Mouse (Mus musculus): ENCODE measurements around the gene Ypel4. TPM values are rescaled to one million over a fixed set of nuclear protein-coding genes. Genes with fewer than 3 reads are reported as not detected.

Ypel4 gene
- 10 to 100 TPM; 60.0 to 67.5 TPM for total RNA-seq (2021)

DNA sequence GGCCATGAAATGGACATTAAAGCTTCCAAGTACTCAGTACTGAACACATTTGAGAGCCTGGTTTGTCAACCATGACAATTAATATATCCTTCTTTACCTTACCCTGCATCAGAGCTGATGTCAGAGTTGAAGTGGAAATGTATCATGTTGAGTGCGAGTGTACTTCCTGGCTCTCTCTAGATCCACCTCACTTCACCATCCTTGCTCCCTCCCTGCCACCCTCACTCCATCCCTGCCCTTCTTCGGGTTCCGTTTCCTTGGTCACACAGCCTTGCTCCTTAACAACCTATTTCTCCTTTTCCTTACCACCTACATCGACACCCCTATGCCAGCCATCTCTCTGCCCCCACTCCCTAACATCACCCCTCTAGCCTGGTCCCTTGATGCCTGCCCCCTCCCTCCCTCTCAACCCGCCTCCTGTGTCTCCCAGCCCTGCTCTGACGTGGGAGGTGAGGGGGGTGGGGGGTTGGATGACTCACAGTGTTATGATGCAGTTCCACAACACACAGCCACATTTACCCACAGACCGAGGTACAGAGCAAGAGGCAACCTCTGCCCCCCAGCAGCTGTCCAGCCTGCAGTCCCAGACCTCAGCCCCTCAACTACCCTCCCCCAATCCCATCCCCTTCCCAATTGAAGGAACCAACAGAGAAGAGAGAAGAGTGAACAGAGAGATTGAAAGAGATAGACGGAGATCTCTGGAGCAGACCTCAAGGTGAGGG lies at the start of gene Ypel4:
Gene Ypel4 (plus strand): TSS at position 480 of the 722 bp plus-strand sequence.
- peak; percentile 48 to 59 for DNase-seq (ENCODE audit: extremely low spot score in 1 of 2, low spot score in 1 of 2)

GRCm38 (mm10) chr2:84688080-84688844 lies 45.6 kb upstream of the Ypel4 start:
- no peak for DNase-seq (ENCODE audit: extremely low spot score in 1 of 2, low spot score in 1 of 2)

- no peak for DNase-seq (ENCODE audit: extremely low spot score in 1 of 2, low spot score in 1 of 2)
These were observed 43.8 kb upstream of the Ypel4 start for GRCm38 (mm10) chr2:84690050-84690449.

DNA sequence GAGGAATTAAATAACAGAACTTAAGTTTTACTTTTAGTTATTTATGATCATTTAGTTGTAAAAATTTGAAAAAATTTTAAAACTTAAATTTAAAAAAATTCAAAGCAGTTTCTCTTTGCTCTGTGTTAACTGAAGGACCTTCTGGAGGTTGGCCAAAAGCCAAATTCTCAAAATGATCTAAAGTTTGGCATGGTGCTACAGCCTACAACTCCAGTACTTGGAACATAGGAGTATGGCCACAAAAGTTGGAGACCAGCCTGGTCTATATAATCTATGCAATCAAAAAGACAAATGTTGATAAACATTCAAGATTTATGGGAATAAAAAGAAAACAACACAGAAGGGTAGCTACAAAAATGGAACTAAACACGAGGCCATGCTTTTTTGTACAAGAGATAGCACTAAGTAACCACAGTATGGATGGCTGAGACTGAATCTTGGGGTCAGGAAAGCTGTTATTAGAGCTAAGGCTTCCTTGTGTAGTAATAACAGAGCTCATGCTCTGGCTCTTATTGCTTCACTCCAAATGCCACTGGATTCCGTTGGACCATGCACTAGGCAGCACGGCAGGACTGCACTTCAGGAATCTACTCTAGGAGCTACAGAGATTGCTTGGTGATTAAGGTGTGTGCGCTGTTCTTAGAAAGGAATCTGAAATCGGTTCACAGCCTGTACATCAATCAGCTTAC lies 38.7 kb upstream of the Ypel4 start:
- no peak for DNase-seq (ENCODE audit: extremely low spot score in 1 of 2, low spot score in 1 of 2)

- no peak for DNase-seq (ENCODE audit: extremely low spot score in 1 of 2, low spot score in 1 of 2)
These were observed 30.4 kb upstream of the Ypel4 start for GRCm38 (mm10) chr2:84703497-84703896.

DNA sequence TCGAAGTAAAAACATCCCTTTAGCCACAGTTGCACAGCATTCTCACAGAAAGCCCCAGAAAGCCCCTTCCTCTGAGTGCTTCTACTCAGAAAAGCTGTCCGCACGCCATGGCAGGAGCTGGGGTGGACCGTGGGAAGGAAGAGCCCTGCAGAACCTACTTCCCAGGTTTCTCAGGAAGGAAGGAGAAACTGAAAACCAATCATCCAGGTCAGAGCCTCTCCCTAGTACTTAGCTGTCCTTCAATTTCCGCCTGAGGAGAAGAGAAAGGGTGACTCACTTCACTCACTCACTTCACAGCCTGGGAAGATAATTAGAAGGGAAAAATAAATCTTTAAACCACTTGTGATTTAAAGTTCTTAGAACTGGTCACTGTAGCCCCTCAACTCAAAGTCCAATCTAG lies 29.5 kb upstream of the Ypel4 start:
- DNase-seq (ENCODE audit: extremely low spot score in 1 of 2, low spot score in 1 of 2): no peak

DNA sequence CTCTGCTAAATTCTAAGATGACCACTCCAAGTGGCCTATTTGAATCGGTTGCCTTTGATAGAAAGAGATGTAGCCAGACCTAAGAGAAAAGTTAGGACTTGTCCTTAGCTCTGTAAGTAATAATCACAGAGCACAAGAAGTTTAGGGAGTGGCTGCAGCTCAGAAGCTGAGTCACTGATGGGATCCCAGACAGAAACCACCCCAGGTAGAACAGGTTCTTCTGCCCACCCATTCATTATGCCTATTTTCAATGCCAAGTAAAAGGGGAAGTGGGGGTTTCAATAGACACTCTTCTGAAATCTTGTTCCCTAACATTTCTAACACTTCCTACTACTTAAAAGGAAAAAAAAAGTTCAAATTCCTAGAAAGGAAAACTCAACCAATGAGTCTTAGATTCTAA lies 28.6 kb upstream of the Ypel4 start:
- no peak for DNase-seq (ENCODE audit: extremely low spot score in 1 of 2, low spot score in 1 of 2)

DNA sequence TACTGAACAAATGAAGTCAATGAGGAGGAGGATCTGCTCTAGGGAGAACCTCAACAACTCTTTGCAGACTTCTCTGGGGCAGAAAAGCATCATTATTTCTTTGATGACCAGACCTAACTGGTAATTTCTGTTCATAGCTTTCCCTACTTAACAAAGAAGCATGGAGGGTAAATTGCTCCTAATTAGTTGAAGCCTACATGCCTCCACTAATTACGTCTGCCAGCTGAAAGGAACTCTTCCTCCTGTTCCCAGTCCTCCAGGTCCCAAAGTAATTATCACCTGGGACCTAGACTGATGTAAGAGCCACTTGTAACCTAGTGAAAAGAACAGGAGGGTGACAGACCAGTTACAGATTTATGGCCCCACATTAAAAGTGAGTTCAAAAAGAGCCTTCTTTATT lies 26.3 kb upstream of the Ypel4 start:
- no peak for DNase-seq (ENCODE audit: extremely low spot score in 1 of 2, low spot score in 1 of 2)

DNA sequence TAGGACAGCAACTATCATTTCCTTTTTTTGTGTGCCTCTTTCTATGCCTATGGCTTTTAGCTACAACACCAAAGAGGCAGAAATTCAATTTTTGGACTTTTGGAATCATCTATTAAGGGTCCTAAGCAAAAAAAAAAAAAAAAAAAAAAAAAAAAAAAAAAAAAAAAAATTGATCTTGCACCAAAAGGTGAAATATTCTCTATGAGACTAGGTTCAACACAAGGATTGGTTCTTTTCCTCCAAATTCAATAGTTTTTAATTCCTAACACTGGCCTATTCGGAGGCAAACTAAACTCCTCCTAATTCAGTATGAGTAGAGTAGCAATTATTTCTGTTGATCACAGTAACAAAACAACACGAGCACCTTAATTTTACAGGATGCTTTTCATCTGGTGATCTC lies 22.0 kb upstream of the Ypel4 start:
- no peak for DNase-seq (ENCODE audit: extremely low spot score in 1 of 2, low spot score in 1 of 2)

- no peak for DNase-seq (ENCODE audit: extremely low spot score in 1 of 2, low spot score in 1 of 2)
These were observed 19.4 kb upstream of the Ypel4 start for GRCm38 (mm10) chr2:84714422-84714810.

- DNase-seq (ENCODE audit: extremely low spot score in 1 of 2, low spot score in 1 of 2): peak; percentile 93 to 98
These were observed 18.9 kb upstream of the Ypel4 start, which contains the start of gene Zdhhc5 for GRCm38 (mm10) chr2:84714811-84715561. Zdhhc5 (minus strand) TSS chr2:84715180.

DNA sequence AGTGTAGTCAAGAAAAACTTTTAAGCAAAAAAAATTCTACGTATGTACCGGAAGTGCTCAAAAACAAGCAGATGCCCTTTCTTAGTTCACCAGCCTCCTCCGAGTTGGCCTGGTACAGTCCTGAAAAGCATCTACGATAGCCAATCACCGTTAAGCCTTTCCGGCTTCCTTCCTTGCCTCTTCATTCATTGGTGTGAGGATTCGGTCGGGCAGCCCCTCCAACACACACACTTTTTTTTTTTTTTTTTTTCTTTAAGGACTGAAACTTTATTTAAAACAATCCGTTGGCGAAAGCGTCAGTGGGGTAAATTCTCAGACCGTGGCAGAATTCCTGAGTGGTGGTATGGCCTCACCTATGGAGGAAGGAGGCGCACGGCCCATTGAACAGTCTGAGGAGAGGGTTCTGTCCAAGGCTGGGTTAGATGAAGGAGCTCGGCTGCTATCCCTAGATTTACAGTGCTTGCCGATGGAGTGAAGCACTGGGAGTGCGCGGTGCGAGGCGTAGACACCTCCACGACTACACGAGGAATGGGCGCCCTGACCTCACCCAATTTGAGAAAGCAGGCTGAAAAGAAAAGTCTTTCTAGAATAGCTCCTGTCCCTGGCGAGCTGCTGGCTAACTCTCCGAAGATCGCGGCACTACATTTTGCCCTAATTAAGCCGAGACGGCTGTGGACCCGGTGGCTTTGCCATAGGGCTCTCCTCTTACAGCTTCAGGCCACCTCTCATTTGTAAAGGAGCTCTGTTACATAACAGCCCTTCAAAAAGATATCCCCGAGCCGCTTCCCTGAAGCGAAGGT lies 18.1 kb upstream of the Ypel4 start:
- DNase-seq (ENCODE audit: extremely low spot score in 1 of 2, low spot score in 1 of 2): peak; percentile 45 to 63

DNA sequence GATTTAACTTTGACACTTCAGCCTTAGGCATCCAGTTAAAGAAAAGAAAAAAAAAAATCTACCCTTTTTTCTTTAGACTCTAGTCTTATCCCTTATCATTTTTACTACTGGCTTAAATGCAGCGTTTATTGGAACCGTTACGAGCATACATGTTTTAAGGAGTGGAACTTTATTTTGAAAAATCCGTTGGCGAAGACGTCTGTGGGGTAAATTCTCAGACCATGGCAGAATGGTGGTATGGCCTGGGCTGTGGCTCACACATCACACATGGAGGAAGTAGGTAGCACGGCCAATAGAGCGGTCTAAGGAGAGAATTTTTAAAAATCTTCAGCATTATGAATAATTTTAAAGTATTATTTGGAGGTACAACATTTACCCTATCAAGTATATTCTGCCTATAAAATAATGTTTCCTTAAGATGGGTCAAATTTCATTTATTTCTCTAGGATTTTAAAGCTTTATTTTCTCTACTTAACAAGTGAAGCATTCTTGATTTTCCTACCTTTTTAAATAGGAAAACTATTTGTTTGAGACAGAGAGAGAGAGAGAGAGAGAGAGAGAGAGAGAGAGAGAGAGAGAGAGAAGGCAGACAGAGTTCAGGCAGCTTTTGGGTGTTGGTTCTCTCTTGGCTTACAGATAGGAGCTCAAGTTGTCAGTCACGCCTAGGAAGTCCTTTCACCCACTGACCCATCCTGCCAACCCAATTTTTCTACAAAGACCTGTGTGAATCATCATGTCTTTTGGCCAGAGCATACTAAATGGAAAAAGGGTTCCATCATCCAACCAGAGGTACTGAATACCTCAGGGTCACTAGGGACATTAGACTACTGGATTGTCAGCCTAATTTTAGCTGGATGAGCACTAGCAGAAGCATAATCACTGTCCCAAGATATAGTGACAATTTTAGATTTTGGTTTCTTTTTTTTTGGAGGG lies 17.2 kb upstream of the Ypel4 start:
- DNase-seq (ENCODE audit: extremely low spot score in 1 of 2, low spot score in 1 of 2): no peak

DNA sequence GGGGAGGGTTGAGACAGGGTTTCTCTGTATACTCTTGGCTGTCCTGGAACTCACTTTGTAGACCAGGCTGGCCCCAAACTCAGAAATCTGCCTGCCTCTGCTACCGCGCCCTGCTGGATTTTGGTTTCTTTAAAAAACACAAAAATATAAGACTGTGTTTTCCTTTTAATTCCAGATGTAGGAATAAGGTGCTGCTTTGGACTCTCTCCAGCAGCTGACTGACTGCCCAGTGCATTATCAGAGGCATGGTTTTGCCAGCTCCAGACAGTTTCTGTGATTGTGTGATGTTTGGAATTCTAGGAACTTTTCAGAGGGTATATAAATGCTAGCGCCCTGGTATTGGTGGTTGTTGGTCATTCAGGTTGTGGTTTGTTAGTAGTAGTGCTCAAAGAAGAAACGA lies 16.5 kb upstream of the Ypel4 start:
- DNase-seq (ENCODE audit: extremely low spot score in 1 of 2, low spot score in 1 of 2): no peak

GRCm38 (mm10) chr2:84720718-84721117 lies 13.1 kb upstream of the Ypel4 start:
- DNase-seq (ENCODE audit: extremely low spot score in 1 of 2, low spot score in 1 of 2): no peak

- DNase-seq (ENCODE audit: extremely low spot score in 1 of 2, low spot score in 1 of 2): no peak
These were observed 12.7 kb upstream of the Ypel4 start for GRCm38 (mm10) chr2:84721182-84721581.

DNA sequence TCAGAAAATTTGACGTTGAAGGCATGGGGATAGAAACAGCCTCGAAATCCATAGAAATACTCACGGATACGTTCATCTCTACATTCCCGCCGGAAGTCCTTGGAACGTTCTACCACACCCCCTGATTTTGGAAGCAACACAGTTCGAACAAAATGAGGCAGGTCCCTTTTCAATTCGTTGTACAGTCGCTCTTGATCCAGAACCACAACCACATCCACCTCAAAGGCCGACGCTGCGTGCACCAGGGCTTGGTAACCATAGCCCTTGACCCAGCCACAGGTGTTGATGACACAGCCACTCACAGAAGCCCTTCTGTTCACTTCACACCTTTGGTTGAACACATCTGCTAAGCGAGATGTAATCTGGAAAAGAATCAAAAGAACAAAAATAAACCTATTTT lies 10.0 kb upstream of the Ypel4 start:
- no peak for DNase-seq (ENCODE audit: extremely low spot score in 1 of 2, low spot score in 1 of 2)

DNA sequence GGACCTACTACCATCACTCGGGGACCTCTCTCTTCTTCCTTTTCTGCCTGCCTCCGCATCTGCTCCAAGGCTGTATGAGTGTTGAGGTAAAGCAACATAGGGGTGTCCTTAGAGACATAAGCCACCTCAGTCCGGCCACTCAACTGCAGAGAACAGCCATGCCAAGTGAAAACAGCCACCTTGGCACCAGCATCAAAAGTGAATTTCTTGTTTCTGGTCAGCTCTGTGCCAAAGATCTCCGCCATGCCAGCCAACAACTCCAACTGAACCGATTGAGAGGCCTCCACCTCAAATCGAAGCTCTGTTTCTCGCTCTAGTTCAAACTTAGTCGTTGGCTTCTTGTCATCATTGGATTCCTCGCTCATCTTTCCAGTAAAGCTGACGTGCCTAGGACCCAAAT lies 8.1 kb upstream of the Ypel4 start:
- no peak for DNase-seq (ENCODE audit: extremely low spot score in 1 of 2, low spot score in 1 of 2)

DNA sequence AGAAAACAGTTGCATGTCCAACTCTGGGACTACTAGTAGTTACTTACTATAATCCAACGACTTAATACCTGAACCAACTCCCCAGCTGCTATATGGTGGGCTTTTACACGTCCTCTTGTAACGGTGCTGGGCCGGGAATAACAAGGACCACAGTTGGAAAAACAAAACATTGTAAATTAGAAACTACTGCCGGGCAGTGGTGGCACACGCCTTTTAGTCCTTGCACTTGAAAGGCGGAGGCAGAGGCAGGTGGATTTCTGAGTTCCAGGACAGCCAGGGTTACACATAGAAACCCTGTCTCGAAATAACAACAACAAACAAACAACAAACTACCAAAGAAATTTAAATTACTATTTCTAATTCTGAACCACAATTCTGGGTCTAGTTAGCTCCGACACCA lies 7.1 kb upstream of the Ypel4 start:
- DNase-seq (ENCODE audit: extremely low spot score in 1 of 2, low spot score in 1 of 2): no peak
